Mouse (Mus musculus) erythroid progenitor cell, adult 5-6 weeks (primary cell): ENCODE measurements around the gene Ddx54. TPM values are rescaled to one million over a fixed set of nuclear protein-coding genes. Genes with fewer than 3 reads are reported as not detected.

Source experiments
- ATAC-seq: replicated peaks from 2 replicates; pipeline ENCODE4 v1.8.0; 2016; ENCODE audit warnings: moderate number of reproducible peaks, mild to moderate bottlenecking, moderate TSS enrichment, inconsistent platforms; ENCODE audit not compliant: poor library complexity, low FRiP score, severe bottlenecking
- total RNA-seq, 2 experiments: library from RNA; stranded (forward) in 1 of 2; stranded (reverse) in 1 of 2; fragments of 150-400 nt in 1 of 2; fragments of 186-747, 209-891 nt in 1 of 2; gene quantifications; 2 replicates each; pipeline versions ENCODE4 v1.2.3 to v1.2.4; 2015 to 2017; ENCODE audit warnings: low replicate concordance in 2 of 2

Ddx54 gene
- total RNA-seq, 2 experiments from 2014 or later: 1.3 to 6.4 TPM

GRCm38 (mm10) chr5:120605688-120606087 is 6.9 kb upstream of the Ddx54 start:
- peak; percentile 72 for ATAC-seq

GRCm38 (mm10) chr5:120606590-120607200 is 5.8 kb upstream of the Ddx54 start:
- no peak for ATAC-seq

DNA sequence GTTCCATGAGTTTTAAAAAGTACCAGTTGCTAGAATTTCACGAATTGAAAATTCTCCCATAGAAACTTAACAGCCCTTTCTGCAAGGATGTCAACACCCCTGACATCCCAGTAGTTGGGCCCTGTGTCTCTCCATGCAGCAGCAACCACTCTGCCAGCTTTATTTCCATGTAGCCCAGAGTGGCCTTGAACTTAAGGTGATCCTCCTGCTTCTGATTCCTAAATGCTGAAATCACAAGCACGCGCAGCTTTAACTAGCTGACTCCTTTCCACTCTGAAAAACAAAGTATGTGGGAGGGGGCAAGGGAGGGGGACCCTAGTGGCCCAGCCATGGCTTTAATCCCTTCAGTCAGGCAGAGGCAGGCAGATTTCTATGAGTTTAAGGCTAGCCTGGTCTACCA is 5.2 kb upstream of the Ddx54 start:
- ATAC-seq: no peak

DNA sequence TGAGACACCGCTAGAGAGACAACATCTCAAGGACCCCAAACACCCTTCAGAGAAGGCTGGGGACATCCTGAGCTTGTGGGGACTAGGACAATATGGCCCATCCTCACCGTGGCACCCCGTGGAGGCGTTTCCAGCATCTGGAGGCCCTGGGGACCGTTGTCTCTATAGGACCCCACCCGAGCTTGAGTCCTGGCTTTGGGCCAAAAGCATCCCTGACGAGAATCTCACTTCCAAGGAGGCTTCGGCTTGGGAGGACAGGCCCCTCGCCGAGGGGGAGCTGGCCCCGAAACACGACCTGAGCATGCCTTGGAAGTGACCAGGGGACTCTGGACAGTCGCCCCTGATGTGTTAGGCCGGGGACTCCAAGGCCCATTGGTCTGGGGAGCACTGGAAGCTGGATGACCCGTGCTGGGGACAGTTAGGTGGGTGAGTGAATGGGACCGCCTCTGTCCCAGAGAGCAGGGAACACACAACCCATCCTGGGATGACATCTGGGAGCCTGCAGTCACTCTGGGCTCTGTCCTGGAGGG is 3.2 kb upstream of the Ddx54 start:
- ATAC-seq: no peak

- ATAC-seq: no peak
Observed at GRCm38 (mm10) chr5:120610906-120611305, 1.6 kb upstream of the Ddx54 start.

GRCm38 (mm10) chr5:120611416-120611815 is 1.1 kb upstream of the Ddx54 start:
- ATAC-seq: no peak

- ATAC-seq: peak; percentile 87
Observed at GRCm38 (mm10) chr5:120612822-120613604, 474 bp downstream of the Ddx54 start.

- ATAC-seq: no peak
Observed at GRCm38 (mm10) chr5:120615903-120616302, 3.4 kb downstream of the Ddx54 start.

- no peak for ATAC-seq
Observed at GRCm38 (mm10) chr5:120618778-120619177, 6.2 kb downstream of the Ddx54 start.

GRCm38 (mm10) chr5:120619201-120619600 is 6.7 kb downstream of the Ddx54 start:
- 0 out of 2 replicates have a peak, but pooled peaks have one; percentile 33 for ATAC-seq

DNA sequence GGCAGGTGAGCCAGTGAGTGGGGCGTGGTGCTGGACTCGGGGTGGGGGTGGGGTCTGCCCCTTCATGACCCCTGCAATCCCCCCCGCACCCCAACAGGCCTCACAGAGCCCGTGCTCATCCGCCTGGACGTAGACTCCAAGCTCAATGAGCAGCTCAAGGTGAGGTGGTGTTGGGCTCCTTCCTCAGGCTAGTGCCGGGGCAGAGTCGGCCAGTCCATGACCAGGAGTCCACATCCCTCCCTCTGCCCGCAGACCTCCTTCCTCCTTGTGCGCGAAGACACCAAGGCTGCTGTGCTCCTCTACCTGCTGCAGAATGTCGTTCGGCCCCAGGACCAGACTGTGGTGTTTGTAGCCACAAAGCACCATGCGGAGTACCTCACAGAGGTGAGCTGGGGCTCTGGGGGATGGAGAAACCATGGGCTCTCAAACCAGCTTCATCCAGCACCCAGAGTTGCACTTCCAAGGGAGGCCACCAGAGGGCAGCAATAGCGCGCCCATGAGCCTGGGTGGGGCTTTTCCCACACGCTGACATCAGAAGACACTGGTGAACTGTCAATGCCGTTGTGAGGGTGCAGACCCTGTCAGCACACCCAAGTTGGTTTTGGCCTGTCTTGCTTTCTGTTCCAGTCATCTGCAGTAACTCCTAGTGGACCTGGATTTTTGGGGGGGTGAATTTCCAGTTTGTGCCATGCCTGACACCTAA is 8.0 kb downstream of the Ddx54 start:
- ATAC-seq: peak; percentile 67

DNA sequence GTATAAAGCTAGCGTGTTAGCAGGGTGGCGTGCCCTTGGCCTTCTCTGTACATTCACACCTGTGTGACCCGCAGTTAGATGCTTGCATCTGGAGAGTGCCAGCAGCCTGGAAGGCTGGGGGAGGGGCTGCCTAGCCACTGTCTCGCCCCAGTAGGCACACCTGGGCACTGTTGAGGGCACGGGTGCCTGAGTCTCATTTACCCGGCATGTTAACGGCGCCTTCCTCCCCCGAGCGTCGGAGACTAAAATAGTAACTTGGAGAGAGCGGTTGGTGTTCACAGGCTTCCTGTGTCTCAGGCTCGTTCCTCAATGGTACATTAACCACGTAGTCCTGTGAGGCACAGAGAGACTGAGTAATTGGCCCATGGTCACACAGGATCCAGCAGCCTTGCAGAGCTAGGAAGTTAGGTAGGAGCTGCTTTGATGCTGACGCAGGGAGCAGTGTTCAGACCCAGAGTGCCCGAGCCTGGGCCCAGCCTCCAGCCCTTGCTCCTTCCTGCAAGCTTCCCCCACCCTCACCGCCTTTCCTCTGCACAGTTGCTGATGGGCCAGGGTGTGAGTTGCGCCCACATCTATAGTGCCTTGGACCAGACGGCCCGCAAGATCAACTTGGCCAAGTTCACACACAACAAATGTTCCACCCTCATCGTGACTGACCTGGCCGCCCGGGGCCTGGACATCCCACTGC is 8.7 kb downstream of the Ddx54 start:
- ATAC-seq: no peak

- no peak for ATAC-seq
Observed at GRCm38 (mm10) chr5:120621846-120622197, 9.3 kb downstream of the Ddx54 start.

- no peak for ATAC-seq
Observed at GRCm38 (mm10) chr5:120622198-120622851, 9.8 kb downstream of the Ddx54 start.

DNA sequence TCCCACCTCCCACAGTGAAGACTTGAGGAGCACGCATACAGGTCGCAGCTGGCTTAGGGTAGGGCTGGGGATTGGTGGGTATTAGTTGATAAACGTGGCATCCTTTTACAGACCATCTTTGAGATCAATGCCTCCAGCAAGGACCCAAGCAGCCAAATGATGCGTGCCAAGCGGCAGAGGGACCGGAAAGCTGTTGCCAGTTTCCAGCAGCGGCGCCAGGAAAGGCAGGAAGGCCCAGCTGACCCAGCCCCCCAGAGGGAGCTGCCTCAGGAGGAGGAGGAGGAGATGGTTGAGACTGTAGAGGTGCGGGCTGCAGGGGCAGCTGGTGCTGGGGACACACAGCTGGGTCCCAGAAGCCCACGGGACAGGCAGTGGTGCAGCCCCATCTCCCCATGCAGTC is 11.9 kb downstream of the Ddx54 start:
- no peak for ATAC-seq

DNA sequence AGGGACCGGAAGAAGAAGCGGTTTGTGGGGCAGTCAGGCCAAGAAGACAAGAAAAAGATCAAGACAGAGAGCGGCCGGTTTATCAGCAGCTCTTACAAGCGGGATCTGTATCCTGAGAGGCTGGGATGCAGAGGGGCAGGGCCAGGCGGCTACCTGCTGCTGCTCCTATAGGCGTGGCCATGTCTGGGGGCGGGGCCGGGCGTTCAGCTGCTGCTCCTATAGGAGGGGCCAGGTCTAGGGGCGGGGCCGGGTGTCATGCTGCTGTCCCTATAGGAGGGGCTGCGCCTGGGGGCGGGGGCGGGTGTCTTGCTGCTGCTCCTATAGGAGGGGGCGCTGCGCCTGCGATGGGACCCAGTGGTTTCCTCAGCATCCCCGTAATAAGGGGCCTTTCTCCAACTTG is 13.9 kb downstream of the Ddx54 start:
- no peak for ATAC-seq

- ATAC-seq: no peak
Observed at GRCm38 (mm10) chr5:120627515-120628300, 15.2 kb downstream of the Ddx54 start.

DNA sequence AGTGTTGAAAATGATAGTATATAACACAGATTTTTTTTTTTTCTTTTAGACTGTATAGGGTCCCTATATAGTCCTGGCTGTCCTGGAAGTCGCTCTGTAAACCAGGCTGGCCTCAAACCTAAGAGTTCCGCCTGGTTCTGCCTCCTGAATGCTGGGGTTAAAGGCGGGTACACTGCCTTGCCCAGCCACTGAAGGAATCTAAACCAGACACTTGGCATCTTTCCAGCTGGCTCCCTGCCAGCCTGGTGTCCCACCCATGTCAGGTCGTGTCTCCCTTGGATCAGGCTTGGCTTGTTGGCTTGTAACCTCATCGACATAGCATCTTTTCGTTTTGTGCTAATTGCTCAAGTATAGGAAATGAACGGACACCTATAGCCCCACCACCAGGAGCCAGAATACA is 16.1 kb downstream of the Ddx54 start:
- ATAC-seq: no peak

DNA sequence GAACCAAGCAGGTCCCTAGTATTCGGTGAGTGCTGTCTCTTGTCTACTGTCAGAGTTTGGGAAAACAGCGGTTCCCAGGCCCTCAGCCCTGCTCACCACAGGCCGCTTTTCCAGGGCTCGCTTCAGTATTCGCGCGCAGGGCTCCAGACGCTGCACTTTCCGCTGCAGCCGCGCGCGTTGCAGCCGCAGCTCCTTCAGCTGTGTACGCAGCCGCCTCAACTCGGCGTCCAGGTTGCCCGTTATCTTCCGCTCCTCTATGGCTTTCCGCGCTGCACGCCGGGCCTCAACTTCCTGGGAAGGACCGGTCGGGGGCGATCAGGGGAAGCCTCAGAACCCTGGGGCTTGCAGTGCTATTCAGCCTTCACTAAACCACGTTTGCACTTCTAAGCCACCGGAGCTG is 18.6 kb downstream of the Ddx54 start:
- ATAC-seq: no peak
